Mouse (Mus musculus) embryonic fibroblast, embryonic 13.5 days (primary cell): Measurements from ENCODE around the gene Dhx33.

Experiments
- CTCF ChIP-seq: IDR thresholded peaks from 2 replicates; pipeline ENCODE4 v1.5.1; 2011; ENCODE audit warnings: mild to moderate bottlenecking, control low read depth, low read length, moderate library complexity, borderline replicate concordance; ENCODE audit not compliant: insufficient read depth
- POLR2A ChIP-seq: IDR thresholded peaks from 2 replicates; pipeline ENCODE4 v1.6.1; 2011; ENCODE audit warnings: low read depth, mild to moderate bottlenecking, control low read depth, low read length, moderate library complexity

DNA sequence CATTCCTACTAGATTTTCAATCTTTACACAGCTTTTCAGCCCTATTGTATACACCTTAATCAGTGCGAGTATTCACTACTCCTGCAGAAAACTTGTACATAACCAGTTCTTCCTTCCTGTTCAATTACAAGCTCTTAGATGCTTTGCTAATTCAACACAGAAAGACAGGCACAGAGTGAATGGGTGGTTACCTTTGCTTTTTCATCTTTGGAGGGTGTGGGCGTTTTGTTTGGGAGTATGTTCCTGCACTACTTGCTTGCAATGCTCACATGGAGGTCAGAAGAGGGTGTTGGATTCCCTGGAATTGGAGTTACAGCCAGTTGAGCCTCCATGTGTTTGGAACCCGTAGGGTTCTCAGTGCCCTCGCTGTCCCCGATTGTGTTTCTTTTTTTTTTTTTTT lies 809 bp upstream of the Dhx33 start:
- TF ChIP-seq CTCF (no peak), POLR2A (no peak)
